Mouse (Mus musculus) forebrain, embryonic 16.5 days (tissue): ENCODE data around the gene Gpbar1. TPM values are rescaled to one million over a fixed set of nuclear protein-coding genes. Genes with fewer than 3 reads are reported as not detected.
A peak's percentile ranks its signal among the peaks of the same experiment; 100 is the strongest.
"Not testable (repeated sequence)": the region's sequence is repeated elsewhere in the genome, so short reads cannot be mapped to it uniquely, and the experiment has no call there.

Experiments
- ATAC-seq: fragments of 200-750 bp; cut with Nextera tagmentation; 2 replicates; pipeline ENCODE4 v1.8.0; 2017; ENCODE audit warnings: mild to moderate bottlenecking, moderate library complexity
- H3K27ac ChIP-seq: fragments of 300-500 bp; sonication (generic); 2 replicates; pipeline ENCODE4 v1.5.1; 2014; ENCODE audit warnings: low read length, control low read depth
- H3K27me3 ChIP-seq: fragments of 300-500 bp; sonication (generic); replicated peaks from 2 replicates; pipeline ENCODE4 v1.6.1; 2014; ENCODE audit warnings: low read length; ENCODE audit not compliant: control insufficient read depth, insufficient read depth
- H3K36me3 ChIP-seq: fragments of 300-500 bp; sonication (generic); 2 replicates; pipeline ENCODE4 v1.6.1; 2014; ENCODE audit not compliant: control insufficient read depth, insufficient read depth
- H3K4me1 ChIP-seq: fragments of 300-500 bp; sonication (generic); replicated peaks from 2 replicates; pipeline ENCODE4 v1.6.1; 2014; ENCODE audit warnings: low read length; ENCODE audit not compliant: control insufficient read depth, insufficient read depth
- H3K4me2 ChIP-seq: fragments of 300-500 bp; sonication (generic); 2 replicates; pipeline ENCODE4 v1.6.1; 2014; ENCODE audit warnings: mild to moderate bottlenecking, low read length, control low read depth
- H3K4me3 ChIP-seq: fragments of 300-500 bp; sonication (generic); replicated peaks from 2 replicates; pipeline ENCODE4 v1.5.1; 2014; ENCODE audit warnings: mild to moderate bottlenecking, low read length, control low read depth
- H3K9ac ChIP-seq: fragments of 300-500 bp; sonication (generic); replicated peaks from 2 replicates; pipeline ENCODE4 v1.6.1; 2014; ENCODE audit warnings: low read depth, low read length, control low read depth
- H3K9me3 ChIP-seq: fragments of 300-500 bp; sonication (generic); 2 replicates; pipeline ENCODE4 v1.6.1; 2016; ENCODE audit warnings: low read length; ENCODE audit not compliant: control insufficient read depth
- WGBS: fragments of 180-500 bp; shearing (Covaris S2); extraction: QIAGEN DNeasy Blood & Tissue Kit; methylation state at CpG from one replicate; pipeline ENCODE4 v1.1.7; 2014; 5-methylcytosine and 5-hydroxymethylcytosine counted together
- polyA plus RNA-seq: library from polyadenylated mRNA; unstranded; fragments of >200 nt; fragmentation: Nextera tagmentation; extraction: Ambion mirVana; gene quantifications from 2 replicates; pipeline ENCODE4 v1.2.1, GENCODE M21; 2015

Gene Gpbar1
- polyA plus RNA-seq, 1 experiment from 2014 or later = 0.20 TPM

- Histone ChIP-seq H3K4me1 (peaks cover 23% of the 10 kb centered on the region), H3K4me3 (no peak overlapping the region), H3K36me3 (peaks cover 5% of the 10 kb centered on the region; the same call in 1 of the 2 replicates), H3K9ac (no peak overlapping the region), H3K4me2 (no peak overlapping the region), H3K9me3 (no peaks in the 10 kb centered on the region), H3K27ac (no peak overlapping the region), H3K27me3 (no peaks in the 10 kb centered on the region)
- 87% methylated on average over 10 of the region's 10 CpGs for WGBS
- ATAC-seq = no peak
These were observed 4.7 kb downstream of the Gpbar1 start for GRCm38 (mm10) chr1:74282896-74283625.

GRCm38 (mm10) chr1:74283686-74284463 lies 5.5 kb downstream of the Gpbar1 start:
- 12% methylated on average over 14 of the region's 15 CpGs for WGBS

GRCm38 (mm10) chr1:74284543-74285160 lies 6.3 kb downstream of the Gpbar1 start, which contains the start of the genes Aamp and Pnkd:
TSS of gene Aamp (minus strand) at chr1:74284738.
TSS of gene Pnkd (plus strand) at chr1:74284930.
- H3K9ac ChIP-seq = peak within 1 kb of the TSS; percentile 88
- WGBS = under 1% methylated on average over 56 of the region's 56 CpGs
- peak within 1 kb of the TSS; percentile 84 for H3K4me2 ChIP-seq
- peak within 1 kb of the TSS; percentile 87 for H3K4me3 ChIP-seq
- H3K27ac ChIP-seq = peak within 1 kb of the TSS; percentile 74
- H3K27me3 ChIP-seq = no peaks in the 10 kb centered on the region
- H3K9me3 ChIP-seq = no peaks in the 10 kb centered on the region
- ATAC-seq = peak; percentile 97
- peaks cover 5% of the 10 kb centered on the region; the same call in 1 of the 2 replicates for H3K36me3 ChIP-seq
- H3K4me1 ChIP-seq = peaks cover 23% of the 10 kb centered on the region

More at GRCm38 (mm10) chr1:74283686-74284463, 5.5 kb downstream of the Gpbar1 start:
- Histone ChIP-seq H3K9ac (peak overlapping the region; percentile 88), H3K36me3 (peaks cover 5% of the 10 kb centered on the region; the same call in 1 of the 2 replicates), H3K9me3 (no peaks in the 10 kb centered on the region), H3K27ac (peak overlapping the region; percentile 74), H3K27me3 (no peaks in the 10 kb centered on the region), H3K4me2 (peak overlapping the region; percentile 84), H3K4me3 (peak overlapping the region; percentile 87), H3K4me1 (peaks cover 23% of the 10 kb centered on the region)
- ATAC-seq = peak; percentile 29

- Histone ChIP-seq H3K9ac (peak overlapping the region; percentile 74), H3K9me3 (no peaks in the 10 kb centered on the region), H3K4me3 (peak overlapping the region; percentile 87), H3K4me1 (peaks cover 30% of the 10 kb centered on the region), H3K27me3 (no peaks in the 10 kb centered on the region), H3K4me2 (peak overlapping the region; percentile 65), H3K36me3 (peaks cover 3% of the 10 kb centered on the region; the same call in 1 of the 2 replicates), H3K27ac (no peak overlapping the region)
- ATAC-seq = no peak
- 4% methylated on average over 23 of the region's 23 CpGs for WGBS
These were observed 7.1 kb downstream of the Gpbar1 start for GRCm38 (mm10) chr1:74285212-74286010.

- not testable (repeated sequence) for H3K9me3 ChIP-seq, H3K36me3 ChIP-seq, H3K27me3 ChIP-seq, H3K9ac ChIP-seq, ATAC-seq, H3K4me2 ChIP-seq, H3K4me3 ChIP-seq, H3K27ac ChIP-seq
- 64% methylated on average over 15 of the region's 17 CpGs for WGBS
- peaks cover 30% of the 10 kb centered on the region for H3K4me1 ChIP-seq
These were observed 8.7 kb downstream of the Gpbar1 start for GRCm38 (mm10) chr1:74286869-74287607.

GRCm38 (mm10) chr1:74288327-74288726 lies 10.0 kb downstream of the Gpbar1 start:
- H3K4me2 ChIP-seq = no peak overlapping the region
- ATAC-seq = no peak
- H3K4me3 ChIP-seq = no peak overlapping the region
- peaks cover 4% of the 10 kb centered on the region; the same call in 1 of the 2 replicates for H3K36me3 ChIP-seq
- no peaks in the 10 kb centered on the region for H3K9me3 ChIP-seq
- 81% methylated on average over 4 of the region's 4 CpGs for WGBS
- peaks cover 24% of the 10 kb centered on the region for H3K4me1 ChIP-seq
- no peak overlapping the region for H3K27ac ChIP-seq
- no peak overlapping the region for H3K9ac ChIP-seq
- H3K27me3 ChIP-seq = no peaks in the 10 kb centered on the region

GRCm38 (mm10) chr1:74289248-74289647 lies 10.9 kb downstream of the Gpbar1 start:
- H3K4me2 ChIP-seq = no peak overlapping the region
- ATAC-seq = no peak
- H3K4me3 ChIP-seq = no peak overlapping the region
- no peaks in the 10 kb centered on the region for H3K9me3 ChIP-seq
- H3K4me1 ChIP-seq = peaks cover 17% of the 10 kb centered on the region
- H3K9ac ChIP-seq = no peak overlapping the region
- no peak overlapping the region for H3K27ac ChIP-seq
- H3K36me3 ChIP-seq = peaks cover 4% of the 10 kb centered on the region; the same call in 1 of the 2 replicates
- H3K27me3 ChIP-seq = no peaks in the 10 kb centered on the region
- 92% methylated on average over 9 of the region's 9 CpGs for WGBS

GRCm38 (mm10) chr1:74289740-74290139 lies 11.4 kb downstream of the Gpbar1 start:
- peaks cover 4% of the 10 kb centered on the region; the same call in 1 of the 2 replicates for H3K36me3 ChIP-seq
- H3K27me3 ChIP-seq = no peaks in the 10 kb centered on the region
- H3K4me2 ChIP-seq = no peak overlapping the region
- H3K9ac ChIP-seq = no peak overlapping the region
- peaks cover 17% of the 10 kb centered on the region for H3K4me1 ChIP-seq
- no peak for ATAC-seq
- H3K4me3 ChIP-seq = no peak overlapping the region
- H3K27ac ChIP-seq = no peak overlapping the region
- H3K9me3 ChIP-seq = no peaks in the 10 kb centered on the region
- 87% methylated on average over 2 of the region's 2 CpGs for WGBS
